Mouse (Mus musculus) heart, postnatal 0 days (tissue): ENCODE data around the gene Mipol1.

Experiments
- CTCF ChIP-seq: IDR thresholded peaks from 2 replicates; pipeline ENCODE4 v1.5.1; 2016; ENCODE audit warnings: antibody characterized with exemption, control low read depth, low read depth
- EP300 ChIP-seq: IDR thresholded peaks from 2 replicates; pipeline ENCODE4 v1.6.1; 2016; ENCODE audit warnings: antibody characterized with exemption, low read depth

GRCm38 (mm10) chr12:57186126-57186525 is 44.1 kb upstream of the Mipol1 start:
- no peak for TF ChIP-seq EP300
- TF ChIP-seq CTCF: no peak
